Mouse (Mus musculus) left cerebral cortex, postnatal 14 days (tissue): ENCODE data around the gene Hhipl1. TPM values are rescaled to one million over a fixed set of nuclear protein-coding genes. Genes with fewer than 3 reads are reported as not detected.

Experiments
- DNase-seq, 2 experiments: peaks; one replicate each; pipeline ENCODE4 v3.0.0; 2021 to 2022; ENCODE audit warnings: low spot score in 2 of 2, mixed read lengths in 1 of 2
- intact Hi-C: fragments of 180-260 bp; cut with DNase I; formaldehyde crosslinking; loops from one replicate; pipeline ENCODE4 v1.15.1; 2025
- long read RNA-seq, 2 experiments: library from polyadenylated mRNA; stranded (forward); transcript quantifications; one replicate each; pipeline ENCODE4 v2.0.0; 2021
- total RNA-seq, 2 experiments: library from RNA; stranded (reverse); gene quantifications; 2 replicates each; pipeline ENCODE4 v1.2.3; 2021

Hhipl1 gene
- total RNA-seq, result 1 to 10 TPM; 6.4 to 8.5 TPM
- long read RNA-seq, experiment 1, partial matches to known transcripts, result 2 of 6 reads
- long read RNA-seq, experiment 1, other reads (novel, unspliced or antisense), result 4 of 6 reads
- long read RNA-seq, experiment 2, full-length matches to known transcripts, result 1 of 6 reads
- long read RNA-seq, experiment 2, partial matches to known transcripts, result 1 of 6 reads
- long read RNA-seq, experiment 2, other reads (novel, unspliced or antisense), result 4 of 6 reads

GRCm38 (mm10) chr12:108305812-108306794 is at the start of gene Hhipl1:
Gene Hhipl1, plus strand, starts transcription at chr12:108306270.
- DNase-seq, result no peak
- intact Hi-C loops, result no loop called here

GRCm38 (mm10) chr12:108256734-108257133 is 49.3 kb upstream of the Hhipl1 start:
- DNase-seq, result no peak

GRCm38 (mm10) chr12:108259322-108260049 is 46.6 kb upstream of the Hhipl1 start:
- DNase-seq, result no peak
- intact Hi-C loops, result no loop called here

More at GRCm38 (mm10) chr12:108256734-108257133, 49.3 kb upstream of the Hhipl1 start:
- intact Hi-C loops, result no loop called here

GRCm38 (mm10) chr12:108260950-108261349 is 45.1 kb upstream of the Hhipl1 start:
- intact Hi-C loops, result no loop called here
- no peak for DNase-seq

- intact Hi-C loops, result no loop called here
- DNase-seq, result no peak
Measured at GRCm38 (mm10) chr12:108264918-108265317, 41.2 kb upstream of the Hhipl1 start.

DNA sequence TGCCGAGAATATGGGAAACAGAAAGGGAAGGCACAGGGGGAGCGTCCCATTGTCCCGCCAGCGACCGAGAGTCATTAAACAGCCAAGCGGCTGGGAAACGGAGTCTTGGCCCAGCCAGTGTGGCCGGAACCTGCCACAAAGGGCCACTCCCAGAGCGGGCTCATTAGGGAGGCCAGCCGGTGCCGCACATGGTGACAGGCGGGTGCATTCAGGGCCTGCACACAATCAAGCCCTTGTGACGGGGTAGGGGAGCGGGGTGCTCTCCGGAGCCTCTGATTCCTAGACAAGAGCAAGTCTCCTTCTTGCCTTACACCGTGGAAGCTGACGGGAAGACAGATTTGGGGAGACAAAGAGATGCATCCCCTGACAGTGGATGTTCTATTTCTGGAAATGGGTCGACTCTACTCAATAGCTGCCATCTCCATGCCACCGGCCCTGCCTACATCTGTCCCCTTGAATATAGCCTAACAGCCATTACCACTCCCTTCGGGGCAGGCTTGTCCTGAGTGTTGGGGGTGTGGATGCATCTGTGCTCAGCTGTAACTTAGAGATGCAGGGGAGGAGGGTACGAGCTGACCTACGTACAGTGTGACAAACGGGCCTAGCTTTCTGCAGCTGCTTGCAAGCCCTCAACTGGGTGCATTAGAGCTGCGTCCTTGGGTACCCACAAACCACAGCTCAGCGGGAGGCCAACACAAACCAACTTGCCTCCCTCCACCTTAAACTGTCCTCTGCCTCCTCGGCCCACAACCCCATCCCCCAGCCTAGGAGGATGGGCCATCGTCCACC is 40.0 kb upstream of the Hhipl1 start:
- DNase-seq, result peak in 1 of 2 experiments; percentile 35
- intact Hi-C loops, result no loop called here

GRCm38 (mm10) chr12:108267653-108268052 is 38.4 kb upstream of the Hhipl1 start:
- intact Hi-C loops, result no loop called here
- no peak for DNase-seq

- intact Hi-C loops, result no loop called here
Measured at GRCm38 (mm10) chr12:108268970-108269369, 37.1 kb upstream of the Hhipl1 start.

DNA sequence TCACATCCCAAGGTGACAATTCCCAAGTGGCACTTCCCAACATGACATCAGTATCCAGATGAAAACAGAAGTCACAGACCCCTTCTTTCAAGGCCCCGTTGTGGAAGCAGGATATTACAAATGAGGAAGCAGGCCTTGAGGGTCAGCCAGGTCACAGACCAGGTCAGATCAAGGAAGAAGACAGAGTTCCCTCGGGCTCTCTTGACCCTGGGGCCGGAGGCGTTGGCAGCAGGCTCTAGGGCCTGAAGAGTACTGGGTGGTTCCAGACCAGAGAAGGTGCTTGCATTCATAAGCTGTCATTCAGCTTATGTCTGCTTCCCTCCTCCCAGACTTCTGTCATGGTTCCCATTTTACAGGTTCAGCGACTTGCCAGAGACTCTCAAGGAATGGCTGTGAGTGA is 36.4 kb upstream of the Hhipl1 start:
- intact Hi-C loops, result loop anchor here (5.0 kb wide), 1 partner anchor 37 kb away; no protein-coding TSS in a partner anchor
- DNase-seq, result no peak

More at GRCm38 (mm10) chr12:108268970-108269369, 37.1 kb upstream of the Hhipl1 start:
- DNase-seq, result no peak

DNA sequence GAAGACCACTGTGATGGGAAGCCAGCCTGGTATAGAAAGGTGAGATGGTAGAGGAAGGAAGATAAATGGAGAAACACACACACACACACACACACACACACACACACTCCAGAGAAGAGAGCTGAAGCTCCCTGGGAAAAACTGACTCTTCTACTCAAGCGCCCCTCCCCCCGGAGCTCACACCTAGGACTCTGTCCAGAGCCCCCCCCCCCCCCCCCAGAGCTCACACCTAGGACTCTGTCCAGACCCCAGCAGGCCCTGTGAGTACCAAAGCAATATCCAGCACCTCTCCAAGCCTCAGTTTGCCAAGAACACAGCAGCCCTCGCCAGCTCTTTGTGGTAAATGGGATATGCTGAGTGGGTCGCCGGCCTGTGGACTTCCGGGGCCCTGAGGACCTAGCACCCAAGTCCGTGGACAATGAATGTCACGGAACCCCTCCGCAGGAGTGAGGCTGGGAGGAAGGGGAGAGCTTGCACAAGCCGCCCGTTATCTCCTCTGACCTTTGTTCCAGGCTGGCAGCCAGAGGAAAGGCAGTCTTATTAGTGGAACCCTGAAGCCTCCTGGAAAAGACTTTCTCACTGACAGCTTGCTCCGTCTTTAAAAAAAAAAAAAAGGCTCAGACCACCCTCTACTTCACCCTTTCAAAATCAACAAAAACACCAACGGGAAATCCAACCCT is 35.7 kb upstream of the Hhipl1 start:
- intact Hi-C loops, result loop anchor here (5.0 kb wide), 1 partner anchor 38 kb away; no protein-coding TSS in a partner anchor
- no peak for DNase-seq

DNA sequence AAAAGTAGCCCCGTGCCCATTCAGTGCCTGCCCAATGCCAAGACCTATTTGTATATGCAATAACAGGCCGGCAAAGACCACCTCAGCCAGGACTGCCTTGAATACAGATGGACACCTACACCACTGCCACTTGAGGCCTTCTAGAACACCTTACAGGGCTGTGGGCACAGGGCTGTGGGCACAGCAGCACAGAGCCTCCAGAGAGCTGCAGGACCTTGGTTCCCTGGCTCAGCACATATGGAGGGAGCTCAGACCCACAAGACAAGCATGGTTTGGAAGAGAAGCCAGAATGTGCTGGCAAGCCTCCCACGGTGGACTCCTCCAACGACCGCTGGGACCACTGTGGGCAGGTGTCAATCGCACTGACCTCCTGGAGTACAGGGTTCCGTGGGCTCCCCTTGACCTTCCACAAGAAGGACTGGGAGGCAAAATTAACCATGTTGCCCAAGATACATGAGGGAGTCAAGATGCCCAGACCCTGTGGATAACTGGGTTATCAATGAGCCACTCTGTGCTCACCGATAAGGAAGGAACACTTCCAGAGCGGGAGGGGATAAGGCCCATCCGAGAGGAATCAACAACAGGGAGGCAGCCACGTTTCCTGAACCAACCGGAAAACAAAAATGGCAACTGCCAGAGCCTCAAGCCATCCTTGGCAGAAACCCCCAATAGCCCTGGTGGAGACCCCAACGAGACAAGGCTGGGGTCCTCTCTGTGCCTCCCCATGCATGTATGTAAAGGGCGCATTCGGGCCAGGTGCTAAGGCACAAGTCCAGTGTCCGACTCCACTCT is 34.5 kb upstream of the Hhipl1 start:
- intact Hi-C loops, result loop anchor here (5.0 kb wide), 1 partner anchor 39 kb away; no protein-coding TSS in a partner anchor

DNA sequence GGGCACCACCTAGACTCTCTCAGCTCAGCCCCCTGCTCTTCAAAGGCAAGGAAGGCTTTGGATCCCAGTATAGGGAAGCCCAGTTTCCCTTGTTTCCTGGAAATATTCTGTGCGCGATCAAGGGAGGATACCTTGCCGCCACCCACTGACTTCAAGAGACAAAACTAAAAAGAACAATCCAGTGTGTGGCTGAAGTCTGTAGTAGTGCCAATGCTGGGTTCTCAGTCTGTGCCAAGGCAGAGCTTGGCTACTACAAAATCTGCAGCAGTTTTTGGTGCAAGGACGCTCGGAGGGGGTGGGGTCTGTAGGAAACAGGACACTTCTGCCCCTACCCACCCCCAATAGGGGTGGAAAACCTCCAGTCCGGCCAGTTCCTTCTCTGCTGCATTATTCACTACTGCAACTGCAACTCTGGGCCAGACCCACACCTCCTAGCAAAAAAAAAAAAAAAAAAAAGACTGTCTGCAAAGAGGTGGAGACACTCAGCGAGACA is 33.9 kb upstream of the Hhipl1 start:
- DNase-seq, result no peak
- intact Hi-C loops, result loop anchor here (5.0 kb wide), 1 partner anchor 40 kb away; no protein-coding TSS in a partner anchor

More for the DNA sequence above, 34.5 kb upstream of the Hhipl1 start:
- no peak for DNase-seq

- intact Hi-C loops, result loop anchor here (5.0 kb wide), 1 partner anchor 41 kb away; no protein-coding TSS in a partner anchor
- DNase-seq, result no peak
Measured at GRCm38 (mm10) chr12:108273466-108274312, 32.4 kb upstream of the Hhipl1 start.

DNA sequence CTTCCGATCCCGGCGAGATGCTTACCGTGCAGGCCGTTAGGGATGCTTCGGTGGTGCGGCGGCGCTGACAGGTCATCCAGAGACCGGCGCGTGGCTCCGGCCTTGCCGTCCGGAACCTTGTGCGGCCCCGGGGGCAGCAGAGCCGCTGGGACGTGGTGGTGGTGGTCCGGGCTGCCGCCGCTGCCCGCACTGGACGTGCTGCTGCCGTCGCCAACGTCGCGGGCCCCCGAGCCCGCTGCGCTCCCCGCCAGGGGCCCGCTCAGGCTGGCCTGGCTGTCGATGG is 31.8 kb upstream of the Hhipl1 start:
- intact Hi-C loops, result loop anchor here (5.0 kb wide), 1 partner anchor 42 kb away; no protein-coding TSS in a partner anchor
- DNase-seq, result no peak

DNA sequence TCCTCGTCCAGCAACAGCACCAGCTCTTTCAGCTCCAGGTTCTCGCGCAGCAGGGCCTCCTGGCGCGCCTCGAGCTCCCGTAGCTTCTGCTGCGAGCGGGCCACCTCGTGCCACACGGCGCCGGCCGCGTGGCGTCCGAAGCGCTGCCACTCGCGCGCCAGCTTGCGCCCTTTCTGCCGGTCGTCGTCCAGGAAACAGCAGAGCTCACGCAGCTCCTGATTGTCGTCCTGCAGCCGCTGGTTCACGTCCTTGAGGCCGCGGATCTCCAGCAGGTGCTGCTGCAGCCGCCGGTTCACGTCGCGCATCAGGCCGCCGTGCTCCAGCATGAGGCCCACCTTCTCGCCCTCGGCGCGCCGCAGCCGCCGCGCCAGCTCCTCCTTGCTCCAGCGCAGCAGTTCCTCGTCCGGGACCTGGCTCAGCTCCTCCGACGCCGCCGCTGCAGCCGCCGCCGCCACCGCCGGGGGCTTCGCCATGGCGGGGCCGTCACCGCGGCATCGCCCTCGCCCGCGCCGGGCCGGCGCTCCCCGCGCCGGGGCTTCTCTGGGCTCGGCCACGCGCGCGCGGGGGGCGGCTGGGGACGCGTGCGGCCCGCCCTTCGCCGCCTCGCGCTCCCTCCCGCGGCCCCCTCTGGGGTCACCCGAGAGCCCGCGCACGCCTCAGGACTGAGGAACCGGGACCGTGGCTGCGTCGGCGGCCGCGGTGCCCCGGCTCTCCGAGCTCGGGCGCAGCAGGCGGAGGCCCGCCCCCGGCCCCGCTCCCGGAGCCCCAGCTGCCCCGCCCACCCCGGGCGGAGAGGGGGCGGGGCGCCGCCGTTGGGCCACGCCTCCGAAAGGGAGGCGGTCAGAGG is 31.2 kb upstream of the Hhipl1 start, which contains the start of gene Ccdc85c:
Ccdc85c (minus strand) TSS at position 765 of the 847 bp plus-strand sequence.
- DNase-seq, result peak; percentile 39 to 43
- intact Hi-C loops, result loop anchor here (5.0 kb wide), 2 partner anchors 43 to 68 kb away; no protein-coding TSS in a partner anchor
